Mouse (Mus musculus) liver, postnatal 0 days (tissue): Measurements from ENCODE around the gene Lrrc7.

Experiments used
- CTCF ChIP-seq: sonication (generic); IDR thresholded peaks from 2 replicates; pipeline ENCODE4 v1.5.1; 2016; ENCODE audit warnings: antibody characterized with exemption, low read depth
- EP300 ChIP-seq: IDR thresholded peaks from 2 replicates; pipeline ENCODE4 v1.6.1; 2016; ENCODE audit warnings: antibody characterized with exemption, low read depth, mild to moderate bottlenecking

- TF ChIP-seq CTCF (no peak), EP300 (no peak)
These were observed 430.3 kb downstream of the Lrrc7 start for GRCm38 (mm10) chr3:158131672-158132071.
